Mouse (Mus musculus) olfactory bulb, adult 2 months (tissue): ENCODE data around the gene Psmc6. TPM values are rescaled to one million over a fixed set of nuclear protein-coding genes. Genes with fewer than 3 reads are reported as not detected.
A peak's percentile ranks its signal among the peaks of the same experiment; 100 is the strongest.

ENCODE experiments used
- H3K27ac ChIP-seq: fragments of 200-500 bp; 2 replicates; pipeline ENCODE4 v1.5.1; 2012; ENCODE audit warnings: low read depth, low read length; ENCODE audit not compliant: insufficient read depth
- H3K4me1 ChIP-seq: fragments of 200-500 bp; 2 replicates; pipeline ENCODE4 v1.6.1; 2012; ENCODE audit warnings: low read length; ENCODE audit not compliant: control insufficient read depth, insufficient read depth
- H3K4me3 ChIP-seq: fragments of 200-500 bp; 2 replicates; pipeline ENCODE4 v1.5.1; 2012; ENCODE audit warnings: mild to moderate bottlenecking, low read depth, low read length, moderate library complexity; ENCODE audit not compliant: insufficient read depth
- CTCF ChIP-seq: fragments of 200-500 bp; IDR thresholded peaks from 2 replicates; pipeline ENCODE4 v1.5.1; 2012; ENCODE audit warnings: low read depth, mild to moderate bottlenecking, low read length, moderate library complexity; ENCODE audit not compliant: insufficient read depth
- POLR2A ChIP-seq: fragments of 200-500 bp; IDR thresholded peaks from 2 replicates; pipeline ENCODE4 v1.6.1; 2012; ENCODE audit warnings: mild to moderate bottlenecking, low read depth, low read length, moderate library complexity; ENCODE audit not compliant: insufficient read depth
- WGBS: fragments of 180-500 bp; shearing (Covaris S2); methylation state at CpG from one replicate; pipeline ENCODE4 v1.1.7; 2018; 5-methylcytosine and 5-hydroxymethylcytosine counted together
- polyA plus RNA-seq: library from polyadenylated mRNA; stranded (reverse); fragments of >200 nt; gene quantifications from 2 replicates; pipeline ENCODE4 v1.2.4, GENCODE M21; 2012; ENCODE audit warnings: low replicate concordance; ENCODE audit not compliant: missing spikeins, insufficient read depth, insufficient read length

Gene Psmc6
- polyA plus RNA-seq, 1 experiment = 425 TPM

DNA sequence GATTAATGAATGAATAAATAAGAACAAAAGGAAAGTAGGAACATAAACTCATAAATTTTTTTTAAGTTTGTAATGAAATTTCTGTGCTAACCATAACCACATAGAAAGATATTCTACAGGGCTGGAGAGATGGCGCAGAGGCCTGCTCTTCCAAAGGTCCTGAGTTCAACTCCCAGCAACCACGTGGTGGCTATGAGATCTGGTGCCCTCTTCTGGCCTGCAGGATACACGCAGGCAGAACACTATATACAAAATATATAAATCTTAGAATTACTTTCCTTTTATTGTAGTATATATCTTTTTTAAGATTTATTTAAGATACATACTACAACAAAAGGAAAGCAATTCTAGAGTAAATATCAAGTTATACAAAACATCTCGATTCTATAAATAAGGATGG lies 53.3 kb downstream of the Psmc6 start:
- WGBS = 83% methylated on average over 4 of the region's 4 CpGs
- no peak overlapping the region for H3K4me3 ChIP-seq
- TF ChIP-seq CTCF = no peak
- no peak for TF ChIP-seq POLR2A
- H3K4me1 ChIP-seq = peaks cover 3% of the 10 kb centered on the region; the same call in 1 of the 2 replicates
- no peak overlapping the region for H3K27ac ChIP-seq

DNA sequence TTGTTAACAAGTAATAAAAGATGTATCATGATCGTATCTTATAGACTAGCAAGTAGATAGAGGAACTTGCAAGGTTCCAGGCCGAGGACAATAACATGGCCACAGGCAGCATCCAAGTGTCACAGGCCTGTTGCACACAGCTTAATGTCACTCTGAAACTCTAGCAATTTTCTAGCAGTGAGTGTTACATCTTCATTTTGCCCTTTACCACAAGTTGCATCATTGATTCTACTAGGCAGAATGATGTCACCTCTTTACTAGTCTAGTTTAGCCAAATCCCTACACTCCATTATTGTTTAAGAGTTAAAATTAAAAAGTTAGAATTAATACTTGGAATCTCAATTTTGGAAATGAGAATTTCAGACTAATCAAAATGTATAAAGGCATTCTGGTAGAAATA lies 56.0 kb downstream of the Psmc6 start:
- Histone ChIP-seq H3K4me1 (no peaks in the 10 kb centered on the region), H3K4me3 (no peak overlapping the region), H3K27ac (no peak overlapping the region)
- 98% methylated on average over 2 of the region's 2 CpGs for WGBS
- TF ChIP-seq CTCF (no peak), POLR2A (no peak)

- no peaks in the 10 kb centered on the region for H3K4me1 ChIP-seq
- H3K27ac ChIP-seq = no peak overlapping the region
- 41% methylated on average over 2 of the region's 2 CpGs for WGBS
- H3K4me3 ChIP-seq = no peak overlapping the region
- TF ChIP-seq CTCF = no peak
- TF ChIP-seq POLR2A = no peak
Observed at GRCm38 (mm10) chr14:45387480-45387879, 57.9 kb downstream of the Psmc6 start.

DNA sequence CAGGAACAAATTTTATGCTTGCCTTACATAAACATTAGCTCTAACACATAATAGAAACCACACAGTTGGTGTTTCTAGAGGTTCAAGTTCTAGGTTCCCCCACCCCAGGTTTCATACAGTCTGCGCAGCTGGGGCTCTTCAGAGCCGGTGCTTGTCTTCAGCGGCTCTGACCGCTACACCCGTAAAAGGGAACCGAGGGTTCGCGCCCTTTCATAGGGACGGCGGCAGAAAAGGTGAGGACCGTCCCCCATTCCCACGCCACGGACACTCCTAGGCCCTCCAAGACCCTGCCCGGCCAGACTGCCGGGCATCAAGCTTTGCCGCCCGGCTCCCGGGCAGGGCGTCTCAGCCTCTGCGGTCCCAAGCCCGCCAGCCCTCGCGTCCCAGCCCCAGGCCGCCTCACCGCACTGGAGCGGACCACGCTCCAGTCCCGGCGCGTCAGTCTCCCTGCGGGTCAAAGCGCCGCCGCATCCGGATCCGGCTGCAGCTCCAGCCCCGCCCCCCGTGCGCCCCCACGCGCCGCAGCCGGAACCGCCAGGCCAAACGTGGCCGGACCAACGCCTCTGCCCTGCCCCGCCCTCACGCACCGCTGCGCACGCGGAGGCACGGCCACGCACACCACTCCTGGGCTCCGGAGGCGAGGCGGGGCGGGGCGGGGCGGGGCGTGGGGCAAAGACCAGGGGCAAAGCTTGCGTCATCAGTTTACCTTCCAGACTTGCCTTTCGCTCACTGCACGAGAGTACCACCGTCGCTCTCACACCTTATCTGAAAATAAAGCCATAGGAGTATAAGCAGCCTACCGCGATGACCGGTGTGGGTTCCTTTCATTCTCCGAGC lies 59.0 kb downstream of the Psmc6 start:
- Histone ChIP-seq H3K4me3 (peak overlapping the region; percentile 75), H3K4me1 (no peaks in the 10 kb centered on the region), H3K27ac (peak overlapping the region; percentile 32)
- TF ChIP-seq POLR2A (peak; percentile 55; the same call in 1 of the 2 replicates), CTCF (no peak)
- under 1% methylated on average over 69 of the region's 71 CpGs for WGBS

- WGBS = 0% methylated on average over 3 of the region's 3 CpGs
- peak overlapping the region; percentile 75 for H3K4me3 ChIP-seq
- TF ChIP-seq POLR2A (no peak), CTCF (no peak)
- H3K27ac ChIP-seq = peak overlapping the region; percentile 28
- no peaks in the 10 kb centered on the region for H3K4me1 ChIP-seq
Observed at GRCm38 (mm10) chr14:45389194-45389593, 59.6 kb downstream of the Psmc6 start.

Other genes starting within 250 kb of the Psmc6 start
- not detected in 2 replicates for gene Gpr137c, start 110.1 kb upstream of the Psmc6 start, polyA plus RNA-seq
- gene Txndc16, start 109.5 kb upstream of the Psmc6 start, polyA plus RNA-seq = 60.2 TPM in 1 of 2 replicates, not detected in the other
- not detected in 2 replicates for gene Ero1l, start 11.0 kb upstream of the Psmc6 start, polyA plus RNA-seq
- gene Styx, start 21.3 kb downstream of the Psmc6 start, polyA plus RNA-seq = not detected in 2 replicates
- gene Gnpnat1, start 75.1 kb downstream of the Psmc6 start, polyA plus RNA-seq = not detected in 2 replicates
- 298 TPM in 1 of 2 replicates, not detected in the other for gene Fermt2, start 200.3 kb downstream of the Psmc6 start, polyA plus RNA-seq